Mouse (Mus musculus) embryonic facial prominence, embryonic 14.5 days (tissue): Measurements from ENCODE around the gene Tsga10ip. TPM values are rescaled to one million over a fixed set of nuclear protein-coding genes. Genes with fewer than 3 reads are reported as not detected.
"Not testable (repeated sequence)": the region's sequence is repeated elsewhere in the genome, so short reads cannot be mapped to it uniquely, and the experiment has no call there.

ENCODE experiments used
- ATAC-seq: fragments of 200-750 bp; cut with Nextera tagmentation; 2 replicates; pipeline ENCODE4 v1.8.0; 2017; ENCODE audit warnings: low read depth, moderate number of reproducible peaks, moderate TSS enrichment
- DNase-seq: peaks from one replicate; pipeline ENCODE4 v3.0.0-alpha.2; 2015; ENCODE audit warnings: low spot score
- H3K27ac ChIP-seq: fragments of 300-500 bp; sonication (generic); replicated peaks from 2 replicates; pipeline ENCODE4 v1.5.1; 2014; ENCODE audit warnings: low read depth, mild to moderate bottlenecking, low read length, moderate library complexity
- H3K27me3 ChIP-seq: fragments of 300-500 bp; sonication (generic); replicated peaks from 2 replicates; pipeline ENCODE4 v1.6.1; 2014; ENCODE audit warnings: low read length; ENCODE audit not compliant: control insufficient read depth, insufficient read depth
- H3K36me3 ChIP-seq: fragments of 300-500 bp; sonication (generic); 2 replicates; pipeline ENCODE4 v1.6.1; 2014; ENCODE audit warnings: low read length, mixed read lengths; ENCODE audit not compliant: control insufficient read depth, insufficient read depth
- H3K4me1 ChIP-seq: fragments of 300-500 bp; sonication (generic); 2 replicates; pipeline ENCODE4 v1.6.1; 2014; ENCODE audit warnings: antibody characterized with exemption, low read length; ENCODE audit not compliant: control insufficient read depth, insufficient read depth
- H3K4me2 ChIP-seq: fragments of 300-500 bp; sonication (generic); 2 replicates; pipeline ENCODE4 v1.6.1; 2014; ENCODE audit warnings: low read depth, mild to moderate bottlenecking, low read length, moderate library complexity, mixed read lengths
- H3K4me3 ChIP-seq: fragments of 300-500 bp; sonication (generic); 2 replicates; pipeline ENCODE4 v1.5.1; 2014; ENCODE audit warnings: low read depth, mild to moderate bottlenecking, low read length
- H3K9ac ChIP-seq: fragments of 300-500 bp; sonication (generic); 2 replicates; pipeline ENCODE4 v1.6.1; 2014; ENCODE audit warnings: low read depth, mild to moderate bottlenecking, low read length, moderate library complexity, mixed read lengths
- H3K9me3 ChIP-seq: fragments of 300-500 bp; sonication (generic); 2 replicates; pipeline ENCODE4 v1.6.1; 2016; ENCODE audit warnings: low read length; ENCODE audit not compliant: control insufficient read depth
- WGBS: fragments of 180-500 bp; shearing (Covaris S2); extraction: QIAGEN DNeasy Blood & Tissue Kit; methylation state at CpG from one replicate; pipeline ENCODE4 v1.1.7; 2014; 5-methylcytosine and 5-hydroxymethylcytosine counted together
- polyA plus RNA-seq: library from polyadenylated mRNA; unstranded; fragments of >200 nt; fragmentation: Nextera tagmentation; extraction: Ambion mirVana; gene quantifications from 2 replicates; pipeline ENCODE4 v1.2.1, GENCODE M21; 2014

Tsga10ip gene
- polyA plus RNA-seq, 1 experiment from 2014 or later = 0.53 TPM

- H3K27ac ChIP-seq = peak overlapping the region; percentile 95
- peaks cover 13% of the 10 kb centered on the region for H3K4me1 ChIP-seq
- no peaks in the 10 kb centered on the region for H3K27me3 ChIP-seq
- H3K9ac ChIP-seq = peak overlapping the region; percentile 82
- H3K9me3 ChIP-seq = no peaks in the 10 kb centered on the region
- peak overlapping the region; percentile 64 for H3K4me3 ChIP-seq
- no peaks in the 10 kb centered on the region for H3K36me3 ChIP-seq
- H3K4me2 ChIP-seq = peak overlapping the region; percentile 81
- ATAC-seq = peak; percentile 63
- DNase-seq = peak; percentile 87
- WGBS = 24% methylated on average over 6 of the region's 7 CpGs
These were observed 4.8 kb upstream of the Tsga10ip start for GRCm38 (mm10) chr19:5407133-5407532.

- peak overlapping the region; percentile 82 for H3K9ac ChIP-seq
- not testable (repeated sequence) for H3K36me3 ChIP-seq, H3K27me3 ChIP-seq, H3K9me3 ChIP-seq
- peak overlapping the region; percentile 64 for H3K4me3 ChIP-seq
- DNase-seq (peak; percentile 54), ATAC-seq (peak; percentile 85)
- peak overlapping the region; percentile 81 for H3K4me2 ChIP-seq
- H3K4me1 ChIP-seq = peaks cover 13% of the 10 kb centered on the region
- 24% methylated on average over 21 of the region's 25 CpGs for WGBS
- peak overlapping the region; percentile 95 for H3K27ac ChIP-seq
These were observed 4.3 kb upstream of the Tsga10ip start for GRCm38 (mm10) chr19:5406531-5407126.

GRCm38 (mm10) chr19:5405924-5406323, 3.6 kb upstream of the Tsga10ip start:
- no peaks in the 10 kb centered on the region for H3K36me3 ChIP-seq
- H3K4me3 ChIP-seq = peak overlapping the region; percentile 38
- H3K9ac ChIP-seq = peak overlapping the region; percentile 51
- H3K9me3 ChIP-seq = no peaks in the 10 kb centered on the region
- H3K4me2 ChIP-seq = peak overlapping the region; percentile 58
- peak overlapping the region; percentile 70 for H3K27ac ChIP-seq
- ATAC-seq (no peak), DNase-seq (no peak)
- no peaks in the 10 kb centered on the region for H3K27me3 ChIP-seq
- 27% methylated on average over 7 of the region's 7 CpGs for WGBS
- peaks cover 13% of the 10 kb centered on the region for H3K4me1 ChIP-seq

- H3K27me3 ChIP-seq, H3K9ac ChIP-seq, H3K4me1 ChIP-seq, ATAC-seq, DNase-seq, H3K27ac ChIP-seq, H3K36me3 ChIP-seq, H3K9me3 ChIP-seq, H3K4me3 ChIP-seq, H3K4me2 ChIP-seq: not testable (repeated sequence)
- 69% methylated on average over 4 of the region's 4 CpGs for WGBS
These were observed 1.3 kb downstream of the Tsga10ip start for GRCm38 (mm10) chr19:5401073-5401472.

- DNase-seq = no peak
- Histone ChIP-seq H3K36me3 (no peaks in the 10 kb centered on the region), H3K27ac (no peak overlapping the region), H3K4me2 (no peak overlapping the region), H3K4me1 (no peaks in the 10 kb centered on the region), H3K9me3 (no peaks in the 10 kb centered on the region), H3K27me3 (no peaks in the 10 kb centered on the region), H3K4me3 (no peak overlapping the region), H3K9ac (no peak overlapping the region)
- ATAC-seq = no peak
- 70% methylated on average over 4 of the region's 4 CpGs for WGBS
These were observed 7.0 kb downstream of the Tsga10ip start for GRCm38 (mm10) chr19:5395371-5395770.

- H3K4me1 ChIP-seq = peaks cover 11% of the 10 kb centered on the region
- H3K9me3 ChIP-seq = no peaks in the 10 kb centered on the region
- WGBS = 50% methylated on average over 10 of the region's 10 CpGs
- no peaks in the 10 kb centered on the region for H3K36me3 ChIP-seq
- no peak overlapping the region for H3K9ac ChIP-seq
- no peak overlapping the region for H3K4me2 ChIP-seq
- H3K27me3 ChIP-seq = no peaks in the 10 kb centered on the region
- no peak for ATAC-seq
- no peak overlapping the region for H3K4me3 ChIP-seq
- no peak overlapping the region for H3K27ac ChIP-seq
- no peak for DNase-seq
These were observed 8.2 kb downstream of the Tsga10ip start for GRCm38 (mm10) chr19:5394168-5394567.

- Histone ChIP-seq H3K27ac (0 out of 2 replicates have a peak overlapping the region, but pooled peaks have one; percentile 3), H3K9me3 (no peaks in the 10 kb centered on the region), H3K4me3 (no peak overlapping the region), H3K27me3 (peaks cover 4% of the 10 kb centered on the region), H3K4me2 (no peak overlapping the region), H3K4me1 (peaks cover 12% of the 10 kb centered on the region), H3K36me3 (no peaks in the 10 kb centered on the region), H3K9ac (no peak overlapping the region)
- DNase-seq (peak; percentile 47), ATAC-seq (no peak)
- 50% methylated on average over 4 of the region's 4 CpGs for WGBS
These were observed 9.4 kb downstream of the Tsga10ip start for GRCm38 (mm10) chr19:5392892-5393291.

- peak overlapping the region; percentile 91; the same call in 1 of the 2 replicates for H3K9ac ChIP-seq
- no peak overlapping the region for H3K27ac ChIP-seq
- ATAC-seq (no peak), DNase-seq (no peak)
- peak overlapping the region; percentile 92 for H3K4me3 ChIP-seq
- H3K27me3 ChIP-seq = peaks cover 4% of the 10 kb centered on the region
- 68% methylated on average over 8 of the region's 8 CpGs for WGBS
- peaks cover 4% of the 10 kb centered on the region for H3K36me3 ChIP-seq
- peak overlapping the region; percentile 79 for H3K4me2 ChIP-seq
- H3K9me3 ChIP-seq = no peaks in the 10 kb centered on the region
- peaks cover 18% of the 10 kb centered on the region for H3K4me1 ChIP-seq
These were observed 11.9 kb downstream of the Tsga10ip start for GRCm38 (mm10) chr19:5390416-5390815.

GRCm38 (mm10) chr19:5389647-5390046, 12.7 kb downstream of the Tsga10ip start:
- H3K9me3 ChIP-seq = no peaks in the 10 kb centered on the region
- H3K4me2 ChIP-seq = peak overlapping the region; percentile 79
- ATAC-seq = no peak
- no peak for DNase-seq
- peak overlapping the region; percentile 41; the same call in 1 of the 2 replicates for H3K27ac ChIP-seq
- H3K27me3 ChIP-seq = peaks cover 4% of the 10 kb centered on the region
- 30% methylated on average over 12 of the region's 12 CpGs for WGBS
- peak overlapping the region; percentile 91 for H3K9ac ChIP-seq
- H3K36me3 ChIP-seq = peaks cover 12% of the 10 kb centered on the region
- peak overlapping the region; percentile 92 for H3K4me3 ChIP-seq
- peaks cover 18% of the 10 kb centered on the region for H3K4me1 ChIP-seq
